ENCODE assay signal across 23 mouse cellular contexts in the genomic region with DNA sequence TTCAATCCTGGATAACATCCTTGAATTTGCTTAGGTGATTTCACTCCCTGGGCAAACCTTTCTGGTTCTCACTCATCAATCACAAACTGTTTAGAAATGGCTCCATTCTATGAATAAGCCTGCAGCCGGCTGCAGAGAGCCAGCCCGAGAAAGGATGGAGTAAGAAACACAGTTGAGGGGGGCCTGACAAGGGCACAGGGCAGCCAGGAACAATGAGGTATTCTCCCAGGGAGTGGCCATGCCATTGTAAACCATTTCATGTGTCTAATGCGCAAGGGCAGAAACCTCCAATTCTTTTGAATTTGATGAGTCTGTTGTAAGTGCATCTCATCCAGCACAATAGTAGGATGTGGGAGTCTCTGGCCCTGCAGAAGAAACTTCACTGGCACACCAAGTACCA.
A peak's percentile ranks its signal among the peaks of the same experiment; 100 is the strongest.
DNase-seq lines count a peak whose midpoint lies in the region; ATAC-seq and TF ChIP-seq lines count a peak whose summit lies in the region.
"Had no signal": no experiment of that assay in that cellular context is flagged by ENCODE, and none has a peak within 500 bp of the region (broad histone marks: within the 10 kb centered on the region; RNA-seq: fewer than 3 reads in every experiment).

No protein-coding gene starts in this region.

- no peak overlapping the region for H3K4me3 ChIP-seq in hindbrain, embryonic 12.5 days
- no peak overlapping the region for H3K4me3 ChIP-seq in midbrain, embryonic 13.5 days (replicated peaks)
- H3K4me3 ChIP-seq: embryonic facial prominence, embryonic 12.5 days; forebrain, embryonic 13.5 days; limb, embryonic 13.5 days; liver, embryonic 13.5 days had no signal

- H3K9me3 ChIP-seq in hindbrain, embryonic 12.5 days (replicated peaks): no peaks in the 10 kb centered on the region
- H3K9me3 ChIP-seq in midbrain, embryonic 13.5 days: no peaks in the 10 kb centered on the region
- H3K9me3 ChIP-seq: embryonic facial prominence, embryonic 12.5 days; forebrain, embryonic 13.5 days; limb, embryonic 13.5 days; liver, embryonic 13.5 days had no signal

- no peak overlapping the region for H3K4me2 ChIP-seq in hindbrain, embryonic 12.5 days (replicated peaks)
- H3K4me2 ChIP-seq in midbrain, embryonic 13.5 days (replicated peaks): no peak overlapping the region
- H3K4me2 ChIP-seq: embryonic facial prominence, embryonic 12.5 days; heart, embryonic 11.5 days; limb, embryonic 13.5 days; liver, embryonic 13.5 days had no signal

- peak; percentile 14; the same call in 1 of the 2 replicates for ATAC-seq in hindbrain, embryonic 12.5 days (ENCODE audit: low FRiP score)
- ATAC-seq in midbrain, embryonic 13.5 days: peak; percentile 15; the same call in 1 of the 2 replicates
- ATAC-seq: activated CD4-positive, CD25-positive, alpha-beta regulatory T cell, adult 4 months; intestine, postnatal 0 days had no signal

- no peak for TF ChIP-seq CTCF in brain, embryonic 14.5 days (IDR thresholded peaks at IDR 0.05; ENCODE audit: borderline replicate concordance, extremely low read depth, insufficient read depth, insufficient read length)

- TF ChIP-seq POLR2A in brain, embryonic 14.5 days (IDR thresholded peaks at IDR 0.05; ENCODE audit: borderline replicate concordance, extremely low read depth, insufficient read depth, insufficient read length, poor library complexity, severe bottlenecking): no peak

- 34% methylated on average over 3 of the region's 3 CpGs for WGBS in hindbrain, embryonic 12.5 days
- WGBS in midbrain, embryonic 13.5 days: 25% methylated on average over 3 of the region's 3 CpGs

- H3K9ac ChIP-seq in hindbrain, embryonic 12.5 days: no peak overlapping the region
- no peak overlapping the region for H3K9ac ChIP-seq in midbrain, embryonic 13.5 days (replicated peaks)
- H3K9ac ChIP-seq: embryonic facial prominence, embryonic 12.5 days; forebrain, embryonic 13.5 days; limb, embryonic 13.5 days; liver, embryonic 13.5 days had no signal

- no peaks in the 10 kb centered on the region for H3K36me3 ChIP-seq in hindbrain, embryonic 12.5 days
- H3K36me3 ChIP-seq in midbrain, embryonic 13.5 days: no peaks in the 10 kb centered on the region
- H3K36me3 ChIP-seq: embryonic facial prominence, embryonic 12.5 days; limb, embryonic 13.5 days; liver, embryonic 13.5 days had no signal

- DNase-seq in heart, adult 11 months: peak; percentile 46
- no peak for DNase-seq in heart, adult 18-20 months
- DNase-seq in brain, embryonic 14.5 days (ENCODE audit: low read depth): peak; percentile 5
- no peak for DNase-seq in gastrocnemius, postnatal 25 days
- DNase-seq in thymus, adult 18-20 months: no peak
- DNase-seq in cerebellum, postnatal 36 days: no peak
- DNase-seq: adrenal gland, adult 8-10 months; cerebellum, adult 18-20 months; kidney, postnatal 4 days; liver, embryonic 13.5 days; lung, adult 2 months; lung, postnatal 14 days; right cerebral cortex, postnatal 25 days; spleen, adult 18-20 months; thymus, postnatal 14 days had no signal

- peak overlapping the region; percentile 31 for H3K27ac ChIP-seq in hindbrain, embryonic 12.5 days
- peak overlapping the region; percentile 4; the same call in 1 of the 2 replicates for H3K27ac ChIP-seq in midbrain, embryonic 13.5 days
- H3K27ac ChIP-seq: embryonic facial prominence, embryonic 12.5 days; forebrain, embryonic 13.5 days; limb, embryonic 13.5 days; liver, embryonic 13.5 days had no signal

- peaks cover 15% of the 10 kb centered on the region for H3K4me1 ChIP-seq in hindbrain, embryonic 12.5 days
- peaks cover 22% of the 10 kb centered on the region for H3K4me1 ChIP-seq in midbrain, embryonic 13.5 days (replicated peaks)
- H3K4me1 ChIP-seq: embryonic facial prominence, embryonic 12.5 days; limb, embryonic 13.5 days; liver, embryonic 13.5 days had no signal

- H3K27me3 ChIP-seq in hindbrain, embryonic 12.5 days: no peaks in the 10 kb centered on the region; the same call in 1 of the 2 replicates
- H3K27me3 ChIP-seq in midbrain, embryonic 13.5 days: no peaks in the 10 kb centered on the region
- H3K27me3 ChIP-seq: embryonic facial prominence, embryonic 12.5 days; forebrain, embryonic 13.5 days; liver, embryonic 13.5 days had no signal

Comparison
In these comparisons a context has a peak if more than half of its experiments do, and no peak if none do; other contexts are left out.
1. DNase-seq: peak in heart, adult 11 months (single experiment) and brain, embryonic 14.5 days (single experiment); none in heart, adult 18-20 months (0 of 2), gastrocnemius, postnatal 25 days (single experiment), thymus, adult 18-20 months (0 of 2) and cerebellum, postnatal 36 days (0 of 2).